Mouse (Mus musculus): ENCODE results near the gene Magi1.

The Magi1 gene

GRCm38 (mm10) chr6:93892922-93893321 is 390.8 kb downstream of the Magi1 start:
- no peak for DNase-seq (ENCODE audit: low spot score)

- DNase-seq (ENCODE audit: low spot score), result no peak
Measured at GRCm38 (mm10) chr6:93890011-93890410, 393.7 kb downstream of the Magi1 start.

GRCm38 (mm10) chr6:93877337-93877736 is 406.4 kb downstream of the Magi1 start:
- DNase-seq (ENCODE audit: low spot score), result no peak

GRCm38 (mm10) chr6:93874936-93875335 is 408.8 kb downstream of the Magi1 start:
- no peak for DNase-seq (ENCODE audit: low spot score)

GRCm38 (mm10) chr6:93874376-93874775 is 409.3 kb downstream of the Magi1 start:
- DNase-seq (ENCODE audit: low spot score), result no peak

- DNase-seq (ENCODE audit: low spot score), result no peak
Measured at GRCm38 (mm10) chr6:93873536-93873935, 410.2 kb downstream of the Magi1 start.

GRCm38 (mm10) chr6:93871516-93871915 is 412.2 kb downstream of the Magi1 start:
- no peak for DNase-seq (ENCODE audit: low spot score)

GRCm38 (mm10) chr6:93870023-93870422 is 413.7 kb downstream of the Magi1 start:
- DNase-seq (ENCODE audit: low spot score), result no peak

GRCm38 (mm10) chr6:93862263-93862662 is 421.5 kb downstream of the Magi1 start:
- no peak for DNase-seq (ENCODE audit: low spot score)

GRCm38 (mm10) chr6:93856783-93857182 is 426.9 kb downstream of the Magi1 start:
- no peak for DNase-seq (ENCODE audit: low spot score)

GRCm38 (mm10) chr6:93855806-93856641 is 427.7 kb downstream of the Magi1 start:
- no peak for DNase-seq (ENCODE audit: low spot score)

- no peak for DNase-seq (ENCODE audit: low spot score)
Measured at GRCm38 (mm10) chr6:93848942-93849790, 434.6 kb downstream of the Magi1 start.

- no peak for DNase-seq (ENCODE audit: low spot score)
Measured at GRCm38 (mm10) chr6:93845498-93845897, 438.2 kb downstream of the Magi1 start.

- DNase-seq (ENCODE audit: low spot score), result no peak
Measured at GRCm38 (mm10) chr6:93845080-93845479, 438.6 kb downstream of the Magi1 start.

- DNase-seq (ENCODE audit: low spot score), result no peak
Measured at GRCm38 (mm10) chr6:93844576-93844975, 439.1 kb downstream of the Magi1 start.

GRCm38 (mm10) chr6:93838398-93838797 is 445.3 kb downstream of the Magi1 start:
- DNase-seq (ENCODE audit: low spot score), result no peak

GRCm38 (mm10) chr6:93836585-93836984 is 447.1 kb downstream of the Magi1 start:
- DNase-seq (ENCODE audit: low spot score), result no peak

GRCm38 (mm10) chr6:93835211-93835610 is 448.5 kb downstream of the Magi1 start:
- DNase-seq (ENCODE audit: low spot score), result no peak

- DNase-seq (ENCODE audit: low spot score), result no peak
Measured at GRCm38 (mm10) chr6:93828262-93828661, 455.5 kb downstream of the Magi1 start.

- DNase-seq (ENCODE audit: low spot score), result no peak
Measured at GRCm38 (mm10) chr6:93826875-93827274, 456.8 kb downstream of the Magi1 start.

GRCm38 (mm10) chr6:93822221-93822897 is 461.4 kb downstream of the Magi1 start:
- DNase-seq (ENCODE audit: low spot score), result no peak

GRCm38 (mm10) chr6:93821512-93821911 is 462.2 kb downstream of the Magi1 start:
- no peak for DNase-seq (ENCODE audit: low spot score)

All from testis, postnatal 10 days (tissue).